Mouse (Mus musculus) myocyte (in vitro differentiated cells): ENCODE measurements at regions not wholly inside any gene's neighbourhood (a gene's known extent, or its start where the extent isn't known, plus 50 kb on each side); places are given as distances from the start of the nearest gene placed in this dataset.

Source experiments
- E2F4 ChIP-seq: IDR thresholded peaks from one replicate; pipeline ENCODE4 v1.6.1; 2011; ENCODE audit warnings: mild to moderate bottlenecking, control low read depth, moderate library complexity; ENCODE audit not compliant: insufficient read depth
- POLR2A ChIP-seq: IDR thresholded peaks from one replicate; pipeline ENCODE4 v1.6.1; 2011; ENCODE audit warnings: low read depth, mild to moderate bottlenecking, control low read depth, moderate library complexity; ENCODE audit not compliant: insufficient read length
- REST ChIP-seq: IDR thresholded peaks from one replicate; pipeline ENCODE4 v1.6.1; 2011; ENCODE audit warnings: mild to moderate bottlenecking, control low read depth, moderate library complexity; ENCODE audit not compliant: insufficient read depth, insufficient read length
- TCF3 ChIP-seq: IDR thresholded peaks from one replicate; pipeline ENCODE4 v1.6.1; 2011; ENCODE audit warnings: low read depth, control low read depth; ENCODE audit not compliant: insufficient read length

DNA sequence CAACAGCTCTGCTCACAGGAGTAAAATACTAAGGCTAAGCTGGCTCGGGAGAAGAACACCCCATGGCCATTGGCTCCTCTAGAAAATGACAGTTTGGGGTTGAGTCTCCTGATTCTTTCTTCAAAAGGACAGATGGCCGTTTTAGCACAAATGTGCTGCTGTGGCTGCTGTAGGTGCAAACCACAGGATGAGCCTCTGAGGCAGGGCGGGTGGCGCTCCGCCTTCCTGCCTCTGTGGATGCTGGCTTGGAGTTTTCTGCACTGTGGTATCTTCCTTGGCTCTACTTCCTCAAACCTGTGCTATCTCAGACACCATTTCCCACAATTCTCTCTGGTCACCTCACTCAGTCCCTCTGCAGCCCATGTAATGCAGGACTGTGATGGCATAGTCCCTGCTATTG, 317.8 kb upstream of the Prickle1 start:
- TF ChIP-seq POLR2A: no peak
- no peak for TF ChIP-seq REST
- TF ChIP-seq TCF3: no peak
- TF ChIP-seq E2F4: no peak
